Mouse (Mus musculus) thymus, adult 18-20 months (tissue): ENCODE measurements around the gene Xlr3b.
"Not testable (repeated sequence)": the region's sequence is repeated elsewhere in the genome, so short reads cannot be mapped to it uniquely, and the experiment has no call there.

ENCODE experiments used
- DNase-seq, 2 experiments: peaks; one replicate each; pipeline ENCODE4 v3.0.0; 2022; ENCODE audit warnings: mixed read lengths in 2 of 2

The Xlr3b gene

DNA sequence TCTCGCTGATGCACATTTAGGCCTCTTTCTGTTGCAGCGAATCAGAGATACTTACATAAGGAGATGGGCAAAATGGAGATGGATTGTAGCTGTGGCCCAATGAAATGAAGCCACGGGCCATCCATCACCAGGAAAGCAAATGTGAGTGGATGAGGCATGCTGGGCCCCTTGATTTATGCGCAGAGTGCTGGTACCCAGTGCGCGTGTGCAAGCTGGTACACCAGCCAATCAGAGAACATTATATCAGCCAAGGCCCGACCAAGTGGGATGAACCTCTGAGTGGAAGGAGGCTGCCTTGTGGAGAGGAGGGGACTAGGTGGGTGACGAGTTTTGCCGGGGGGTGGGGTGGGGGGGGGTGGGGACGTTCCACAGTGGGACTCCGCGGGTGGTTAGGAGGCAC, at the start of gene Xlr3b:
Xlr3b (plus strand) TSS at position 274 of the 400 bp plus-strand sequence.
- peak in 1 of 2 experiments; percentile 1 for DNase-seq

DNA sequence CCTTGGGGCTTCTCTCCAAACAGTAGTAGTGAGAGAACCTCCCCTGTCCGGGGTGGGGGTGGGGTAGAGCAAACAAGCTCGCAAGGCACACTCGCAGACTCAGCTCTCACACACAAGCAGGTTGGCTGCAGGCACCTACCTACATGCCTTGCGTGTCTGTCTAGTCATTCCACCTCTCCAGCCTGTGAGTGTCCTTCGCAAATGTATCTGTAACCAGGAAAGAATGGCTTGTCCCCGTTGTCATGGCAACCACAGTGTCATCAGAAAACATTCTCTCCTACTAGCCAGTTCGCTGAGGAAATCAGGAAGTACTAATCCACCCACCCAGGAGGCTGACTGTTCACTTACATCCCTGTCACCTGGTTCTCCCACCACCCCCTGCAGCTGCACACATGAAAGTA, 48.8 kb upstream of the Xlr3b start:
- DNase-seq = not testable (repeated sequence)

DNA sequence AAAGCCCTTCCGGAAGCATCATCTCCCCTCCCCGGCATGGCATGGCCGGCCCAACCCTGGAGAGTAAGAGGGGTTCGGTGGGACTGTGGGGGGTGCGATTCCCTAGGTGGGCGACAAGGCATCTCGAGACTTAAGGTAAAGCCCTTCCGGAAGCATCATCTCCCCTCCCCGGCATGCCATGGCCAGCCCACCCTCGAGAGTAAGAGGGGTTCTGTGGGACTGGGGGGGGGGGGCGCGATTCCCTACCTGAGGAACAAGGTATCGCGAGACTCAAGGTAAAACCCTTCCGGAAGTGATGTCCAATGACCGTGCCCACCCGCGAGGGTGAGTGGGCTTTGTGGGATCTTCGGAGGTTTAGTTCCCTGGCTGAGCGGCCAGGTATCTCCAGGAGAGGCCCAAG, 43.5 kb upstream of the Xlr3b start, which contains the start of gene Xlr5b:
Xlr5b (plus strand) TSS at position 301 of the 400 bp plus-strand sequence.
- DNase-seq = not testable (repeated sequence)

DNA sequence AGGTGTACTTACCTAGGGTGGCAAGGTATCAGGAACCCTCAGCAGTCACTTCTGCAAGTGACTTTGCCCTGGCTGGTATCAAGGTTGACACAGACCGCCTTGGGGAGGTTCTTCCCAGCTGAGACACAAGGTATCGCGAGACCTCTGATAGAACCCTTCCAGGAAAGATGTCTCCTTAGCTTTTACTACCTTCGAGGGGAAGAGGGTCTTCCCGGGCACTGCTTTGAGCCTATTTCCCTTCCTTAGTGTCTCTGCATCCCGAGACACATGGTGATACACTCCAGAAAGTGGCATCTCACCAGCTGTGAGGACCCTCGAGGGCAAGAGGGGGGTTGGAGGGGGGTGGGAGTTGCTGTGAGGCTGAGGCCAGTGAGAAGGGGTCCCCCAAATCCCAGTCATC, 42.7 kb upstream of the Xlr3b start, which contains the start of gene DXBay18:
DXBay18 (minus strand) TSS at position 101 of the 400 bp plus-strand sequence.
- DNase-seq = not testable (repeated sequence)

DNA sequence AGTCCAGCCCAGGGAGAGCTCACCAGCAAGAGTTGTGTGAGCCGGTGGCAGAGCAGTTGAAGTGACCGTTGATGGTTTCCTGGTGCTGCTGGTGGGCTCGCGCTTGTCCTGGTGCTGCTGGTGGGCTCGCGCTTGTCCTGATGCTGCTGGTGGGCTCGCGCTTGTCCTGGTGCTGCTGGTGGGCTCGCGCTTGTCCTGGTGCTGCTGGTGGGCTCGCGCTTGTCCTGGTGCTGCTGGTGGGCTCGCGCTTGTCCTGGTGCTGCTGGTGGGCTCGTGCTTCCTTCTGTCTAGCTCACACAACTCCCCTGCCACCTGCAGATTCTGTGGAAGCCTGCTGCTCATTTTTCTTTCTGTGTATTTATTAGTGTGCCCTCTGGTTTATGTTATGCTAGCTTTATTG, 15.1 kb upstream of the Xlr3b start, which contains the start of gene Spin2d:
Spin2d (minus strand) TSS at position 101 of the 400 bp plus-strand sequence.
- DNase-seq = not testable (repeated sequence)

DNA sequence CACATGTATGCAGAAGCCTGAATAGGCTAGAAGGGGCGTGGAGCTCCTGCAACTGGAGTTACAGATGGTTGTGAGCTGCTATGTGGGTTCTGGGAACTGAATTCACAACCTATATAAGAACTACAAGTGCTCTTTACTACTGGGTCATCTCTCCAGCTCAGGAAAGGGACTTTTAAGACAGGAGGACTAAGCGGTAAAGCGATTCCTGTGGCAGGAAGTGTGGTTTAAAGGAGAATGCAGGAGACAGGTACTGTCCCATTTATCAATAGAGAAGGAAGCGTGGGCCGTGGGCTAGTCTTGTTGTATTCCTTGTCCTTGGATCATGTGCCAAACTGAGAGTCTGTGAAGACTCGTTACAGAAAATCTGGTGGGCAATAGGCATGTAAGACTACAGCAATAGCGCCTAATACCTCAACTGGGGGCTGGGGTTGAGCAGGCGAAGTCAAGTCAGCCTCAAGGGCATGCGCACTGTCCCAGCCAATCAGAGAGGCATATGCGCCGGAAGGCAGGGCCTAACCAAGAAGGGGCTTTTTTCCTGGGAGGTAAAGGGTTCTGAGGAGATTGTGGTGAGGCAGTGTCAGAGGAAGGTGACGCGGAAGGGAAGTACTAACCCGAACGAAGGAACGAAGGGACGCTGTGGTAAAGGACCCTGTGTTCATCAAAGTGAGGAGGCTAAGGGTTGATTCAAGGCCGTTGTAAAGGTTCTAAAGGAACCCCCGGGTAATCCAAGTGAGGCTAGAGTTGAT, 22.0 kb downstream of the Xlr3b start, which contains the start of gene Xlr4b:
Xlr4b (plus strand) TSS at position 515 of the 746 bp plus-strand sequence.
- peak in 1 of 2 experiments; percentile 9 for DNase-seq

DNA sequence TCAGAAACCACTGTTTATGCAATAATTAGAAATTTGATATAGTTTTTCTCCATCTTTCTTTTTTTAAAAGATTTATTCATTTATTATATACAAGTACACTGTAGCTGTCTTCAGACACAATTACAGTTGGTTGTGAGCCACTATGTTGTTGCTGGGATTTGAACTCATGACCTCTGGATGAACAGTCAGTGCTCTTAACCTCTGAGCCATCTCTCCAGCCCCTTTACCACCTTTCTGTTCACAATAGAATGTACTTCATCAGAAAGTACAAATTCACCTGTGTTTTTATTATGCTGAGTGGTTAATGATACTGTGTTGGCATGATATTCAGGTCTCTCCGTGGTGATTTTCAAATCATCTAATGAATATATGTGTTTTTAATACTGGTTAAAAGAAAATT, 33.4 kb downstream of the Xlr3b start:
- no peak for DNase-seq

DNA sequence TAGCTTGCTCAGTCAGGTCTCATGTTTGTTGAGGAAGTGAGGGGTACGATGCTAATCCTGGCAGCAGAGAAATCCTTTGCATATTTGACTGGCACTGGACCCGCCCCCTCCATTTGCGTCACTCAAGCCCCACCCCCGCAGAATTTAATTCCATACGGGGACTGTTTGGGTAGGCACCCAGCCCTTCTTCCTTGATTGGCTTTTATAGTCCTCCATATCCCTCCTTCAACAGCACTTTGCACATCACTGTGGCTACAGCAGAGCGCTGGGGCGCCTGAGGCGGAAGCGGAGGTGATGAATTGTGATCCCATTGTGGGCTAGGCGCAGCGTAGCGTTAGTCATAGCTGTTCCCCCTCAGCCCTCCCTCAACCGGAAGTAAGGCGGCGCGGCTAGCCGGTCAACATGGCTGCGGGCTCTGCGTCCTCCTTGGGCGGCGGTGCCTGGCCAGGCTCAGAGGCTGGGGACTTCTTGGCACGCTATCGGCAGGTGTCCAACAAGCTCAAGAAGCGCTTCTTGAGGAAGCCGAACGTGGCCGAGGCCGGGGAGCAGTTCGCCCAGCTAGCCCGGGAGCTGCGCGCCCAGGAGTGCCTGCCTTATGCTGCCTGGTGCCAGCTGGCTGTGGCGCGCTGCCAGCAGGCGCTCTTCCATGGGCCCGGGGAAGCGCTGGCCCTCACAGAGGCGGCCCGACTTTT, 36.1 kb downstream of the Xlr3b start, which contains the start of gene F8a:
F8a (plus strand) TSS at position 378 of the 692 bp plus-strand sequence.
- peak; percentile 66 to 76 for DNase-seq

DNA sequence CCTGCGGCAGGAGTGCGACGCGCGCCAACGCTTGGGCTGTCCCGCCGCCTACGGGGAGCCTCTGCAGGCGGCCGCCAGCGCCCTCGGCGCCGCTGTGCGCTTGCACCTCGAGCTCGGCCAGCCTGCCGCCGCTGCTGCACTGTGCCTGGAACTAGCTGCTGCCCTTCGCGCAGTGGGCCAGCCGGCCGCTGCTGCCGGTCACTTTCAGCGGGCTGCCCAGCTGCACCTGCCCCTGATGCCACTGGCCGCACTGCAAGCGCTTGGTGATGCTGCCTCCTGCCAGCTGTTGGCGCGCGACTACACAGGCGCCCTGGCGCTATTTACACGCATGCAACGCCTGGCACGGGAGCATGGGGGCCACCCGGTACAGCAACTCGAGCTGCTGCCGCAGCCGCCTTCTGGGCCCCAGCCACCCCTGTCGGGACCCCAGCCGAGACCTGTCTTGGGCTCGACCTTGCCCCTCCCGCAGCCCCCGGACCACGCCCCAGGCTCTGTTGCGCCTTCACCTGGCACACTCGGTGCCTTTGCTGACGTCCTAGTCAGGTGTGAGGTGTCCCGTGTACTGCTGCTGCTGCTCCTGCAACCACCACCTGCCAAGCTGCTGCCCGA, 36.7 kb downstream of the Xlr3b start:
- peak; percentile 52 to 60 for DNase-seq

DNA sequence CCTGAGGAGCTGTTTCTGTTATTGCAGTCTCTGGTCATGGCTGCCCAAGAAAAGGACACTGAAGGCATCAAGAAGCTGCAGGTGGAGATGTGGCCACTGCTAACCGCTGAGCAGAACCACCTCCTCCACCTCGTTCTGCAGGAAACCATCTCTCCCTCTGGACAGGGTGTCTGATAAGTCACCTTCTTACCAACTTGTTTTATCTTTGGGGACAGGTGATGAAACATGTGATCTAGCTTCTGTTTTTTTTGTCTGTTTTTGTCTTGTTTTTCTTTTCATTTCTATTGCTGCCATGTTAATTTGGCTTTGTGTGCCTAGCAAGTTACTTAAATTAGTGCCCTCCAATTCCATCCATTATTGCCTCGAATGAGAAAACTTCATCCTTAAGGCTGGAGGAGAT, 37.3 kb downstream of the Xlr3b start:
- DNase-seq = no peak

DNA sequence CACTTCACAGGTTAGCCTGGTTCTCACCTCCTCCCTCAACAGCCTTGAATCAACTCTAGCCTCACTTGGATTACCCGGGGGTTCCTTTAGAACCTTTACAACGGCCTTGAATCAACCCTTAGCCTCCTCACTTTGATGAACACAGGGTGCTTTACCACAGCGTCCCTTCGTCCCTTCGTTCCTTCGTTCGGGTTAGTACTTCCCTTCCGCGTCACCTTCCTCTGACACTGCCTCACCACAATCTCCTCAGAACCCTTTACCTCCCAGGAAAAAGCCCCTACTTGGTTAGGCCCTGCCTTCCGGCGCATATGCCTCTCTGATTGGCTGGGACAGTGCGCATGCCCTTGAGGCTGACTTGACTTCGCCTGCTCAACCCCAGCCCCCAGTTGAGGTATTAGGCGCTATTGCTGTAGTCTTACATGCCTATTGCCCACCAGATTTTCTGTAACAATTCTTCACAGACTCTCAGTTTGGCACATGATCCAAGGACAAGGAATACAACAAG, 50.9 kb downstream of the Xlr3b start, which contains the start of gene Xlr4c:
Xlr4c (minus strand) TSS at position 310 of the 505 bp plus-strand sequence.
- DNase-seq = peak in 1 of 2 experiments; percentile 56
